Mouse (Mus musculus) cerebellum, adult 2 months (tissue): ENCODE data around the gene Smarcd1.

Source experiments
- CTCF ChIP-seq: fragments of 200-500 bp; IDR thresholded peaks from 2 replicates; pipeline ENCODE4 v1.5.1; 2011; ENCODE audit warnings: low read depth, mild to moderate bottlenecking, control low read depth, low read length, moderate library complexity, borderline replicate concordance; ENCODE audit not compliant: insufficient read depth
- POLR2A ChIP-seq: fragments of 200-500 bp; IDR thresholded peaks from 2 replicates; pipeline ENCODE4 v1.6.1; 2011; ENCODE audit warnings: low read length, control low read depth, borderline replicate concordance; ENCODE audit not compliant: insufficient read depth

GRCm38 (mm10) chr15:99754204-99754603 lies 52.3 kb downstream of the Smarcd1 start:
- TF ChIP-seq CTCF, result no peak
- no peak for TF ChIP-seq POLR2A
